ENCODE assay signal across 9 mouse cellular contexts in the genomic region with DNA sequence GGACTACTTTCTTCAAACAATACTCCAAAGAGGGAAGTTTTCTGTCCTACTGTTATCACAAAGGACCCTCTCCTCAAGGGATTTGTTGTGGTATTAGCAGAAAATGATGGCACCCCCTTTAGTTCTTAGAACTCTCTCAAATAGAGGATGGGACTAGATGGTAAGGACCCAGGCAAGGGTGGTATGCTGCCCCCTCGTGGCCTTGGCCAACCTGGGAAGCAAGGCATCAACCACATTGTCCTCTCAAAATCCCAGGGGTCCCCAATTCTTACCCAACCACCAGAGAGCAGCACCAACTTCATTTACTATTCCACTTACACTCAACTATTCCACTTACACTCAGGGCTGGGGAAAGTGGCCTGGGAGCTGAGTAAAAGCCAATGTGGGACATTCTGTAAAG. TPM values are rescaled to one million over a fixed set of nuclear protein-coding genes. Genes with fewer than 3 reads are reported as not detected.
DNase-seq lines count a peak whose midpoint lies in the region; ATAC-seq and TF ChIP-seq lines count a peak whose summit lies in the region.
"Had no signal": no experiment of that assay in that cellular context is flagged by ENCODE, and none has a peak within 500 bp of the region (broad histone marks: within the 10 kb centered on the region; RNA-seq: fewer than 3 reads in every experiment).

No protein-coding gene starts in this region.

- peaks cover 27% of the 10 kb centered on the region for H3K27me3 ChIP-seq in G1E (ENCODE audit: insufficient read depth, low read length)
- peaks cover 7% of the 10 kb centered on the region for H3K27me3 ChIP-seq in liver, postnatal 0 days (ENCODE audit: insufficient read depth, low read length)

- peaks cover 8% of the 10 kb centered on the region for H3K4me1 ChIP-seq in G1E (ENCODE audit: insufficient read depth, low read depth, low read length)
- H3K4me1 ChIP-seq in liver, postnatal 0 days (ENCODE audit: insufficient read depth), result no peaks in the 10 kb centered on the region
- H3K4me1 ChIP-seq: liver, embryonic 15.5 days had no signal

- TF ChIP-seq EP300 in liver, postnatal 0 days (IDR thresholded peaks at IDR 0.05; ENCODE audit: low read depth), result no peak

- no peak; the same call in 1 of the 2 replicates for ATAC-seq in G1E (ENCODE audit: extremely low read depth, insufficient number of reproducible peaks, low FRiP score, poor library complexity, severe bottlenecking)
- peak; percentile 48; the same call in 1 of the 2 replicates for ATAC-seq in liver, postnatal 0 days

- no peak overlapping the region for H3K9ac ChIP-seq in liver, postnatal 0 days (replicated peaks)
- H3K9ac ChIP-seq: liver, embryonic 15.5 days had no signal

- TF ChIP-seq CTCF in G1E (IDR thresholded peaks at IDR 0.05; ENCODE audit: low read depth, low read length), result peak; percentile 58
- peak; percentile 83 for TF ChIP-seq CTCF in liver, postnatal 0 days (IDR thresholded peaks at IDR 0.05; ENCODE audit: low read depth)

- H3K9me3 ChIP-seq in G1E (replicated peaks), result no peaks in the 10 kb centered on the region
- no peaks in the 10 kb centered on the region for H3K9me3 ChIP-seq in liver, postnatal 0 days (ENCODE audit: low read length)
- H3K9me3 ChIP-seq: liver, embryonic 15.5 days had no signal

- WGBS in liver, postnatal 0 days (ENCODE audit: insufficient replicate concordance), result 0% methylated on average over 1 of the region's 1 CpGs

- H3K4me2 ChIP-seq in liver, postnatal 0 days (ENCODE audit: low read depth, low read length), result no peak overlapping the region
- H3K4me2 ChIP-seq: liver, embryonic 15.5 days had no signal

- no peak overlapping the region for H3K4me3 ChIP-seq in G1E (ENCODE audit: low read depth, low read length)
- H3K4me3 ChIP-seq in liver, postnatal 0 days (ENCODE audit: low read depth, low read length), result no peak overlapping the region
- H3K4me3 ChIP-seq: liver, embryonic 15.5 days had no signal

- DNase-seq in G1E (ENCODE audit: low spot score), result peak; percentile 61
- peak; percentile 27 for DNase-seq in adrenal gland, adult 8-10 months
- DNase-seq in embryo, embryonic 11.5 days (ENCODE audit: low read depth, low spot score), result peak; percentile 57
- peak; percentile 60 for DNase-seq in heart, adult 8-10 months (ENCODE audit: low spot score)
- DNase-seq in kidney, postnatal 10 days, result peak; percentile 86
- peak; percentile 77 for DNase-seq in liver, postnatal 0 days
- DNase-seq in right cerebral cortex, adult 2 months (ENCODE audit: low spot score in 2 of 2), result peak; percentile 72 to 75
- peak; percentile 28 for DNase-seq in yolk sac, embryonic 10.5 days (ENCODE audit: low spot score)

- peaks cover 38% of the 10 kb centered on the region for H3K36me3 ChIP-seq in G1E (replicated peaks)
- H3K36me3 ChIP-seq in liver, postnatal 0 days (replicated peaks; ENCODE audit: insufficient read depth, low read length), result peaks cover 25% of the 10 kb centered on the region

- H3K27ac ChIP-seq in liver, postnatal 0 days (ENCODE audit: low read depth), result no peak overlapping the region
- H3K27ac ChIP-seq: liver, embryonic 15.5 days had no signal

RNA-seq across cellular contexts. Expression of a gene that starts 6.9 kb away (rescaled TPM):
- total RNA-seq in G1E (2014; fragmentation: Nextera tagmentation) (not detected in 2 replicates), G1E (2017) (0.05 and 0.06 TPM in 2 replicates)
- not detected in 2 replicates for polyA plus RNA-seq in G1E (2012)
- 1 to 10 TPM; 1.8 to 3.5 (median 2.9) TPM for total RNA-seq in adrenal gland, adult 8-10 months (2022)
- 1 to 10 TPM; 1.6 to 2.4 (median 2.2) TPM for total RNA-seq in heart, adult 8-10 months (2022)
- polyA plus RNA-seq in liver, postnatal 0 days (2015; fragmentation: Nextera tagmentation; extraction: Ambion mirVana), result 0.14 and 0.20 TPM in 2 replicates

Comparison
In these comparisons a context has a peak if more than half of its experiments do, and no peak if none do; other contexts are left out.
1. DNase-seq: peak in every context shown above with its lines; median percentile 86 in kidney, postnatal 10 days; 77 in liver, postnatal 0 days; 74 in right cerebral cortex, adult 2 months; 61 in G1E; 60 in heart, adult 8-10 months; 57 in embryo, embryonic 11.5 days; 28 in yolk sac, embryonic 10.5 days; 27 in adrenal gland, adult 8-10 months.